Mouse (Mus musculus) thymus, postnatal 25 days (tissue): ENCODE measurements around the gene 3110021N24Rik.
"Not testable (repeated sequence)": the region's sequence is repeated elsewhere in the genome, so short reads cannot be mapped to it uniquely, and the experiment has no call there.

Experiments used
- DNase-seq: peaks from one replicate; pipeline ENCODE4 v3.0.0; 2022

3110021N24Rik gene

DNA sequence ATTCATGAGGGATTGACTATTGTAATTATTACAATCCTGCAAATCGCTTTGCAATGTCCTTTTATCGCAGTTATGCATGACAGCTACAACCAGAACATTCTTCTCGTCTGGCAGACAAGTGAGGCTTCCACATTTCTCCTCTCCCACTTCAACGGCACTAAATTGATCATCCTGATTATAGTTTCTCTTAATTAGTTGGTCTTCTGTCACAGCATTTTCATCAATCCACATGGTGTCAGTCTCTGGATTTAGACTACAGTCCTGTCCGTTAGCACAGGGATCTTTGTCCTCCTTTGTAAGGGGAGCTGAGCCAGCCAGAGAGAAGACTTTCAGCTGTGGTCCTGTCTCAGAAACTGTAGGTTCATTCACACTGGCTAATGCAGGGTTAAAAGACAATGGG, at the start of gene 3110021N24Rik:
TSS of gene 3110021N24Rik (plus strand) at position 301 of the 400 bp plus-strand sequence.
- no peak for DNase-seq

GRCm38 (mm10) chr4:108686156-108686555, 33.3 kb upstream of the 3110021N24Rik start:
- DNase-seq = no peak

- DNase-seq = not testable (repeated sequence)
These were observed 32.4 kb upstream of the 3110021N24Rik start for GRCm38 (mm10) chr4:108687098-108687497.

DNA sequence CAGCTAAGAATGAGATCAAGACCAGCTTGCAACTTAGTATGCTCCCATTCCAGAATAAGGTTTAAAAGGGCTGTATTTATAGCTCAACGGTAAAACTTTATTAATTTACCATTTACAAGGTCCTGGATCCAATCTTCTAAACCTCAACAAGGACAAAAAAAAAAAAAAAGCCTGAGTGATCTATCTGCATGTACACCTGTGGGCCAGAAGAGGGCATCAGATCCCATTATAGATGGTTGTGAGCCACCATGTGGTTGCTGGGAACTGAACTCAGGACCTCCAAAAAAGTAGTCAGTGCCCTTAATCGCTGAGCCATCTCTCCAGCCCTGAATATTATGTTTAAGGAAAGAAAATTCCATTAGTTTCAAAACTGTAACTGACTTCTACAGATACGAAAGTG, 29.0 kb upstream of the 3110021N24Rik start:
- no peak for DNase-seq

- no peak for DNase-seq
These were observed 28.0 kb upstream of the 3110021N24Rik start for GRCm38 (mm10) chr4:108691469-108691868.

DNA sequence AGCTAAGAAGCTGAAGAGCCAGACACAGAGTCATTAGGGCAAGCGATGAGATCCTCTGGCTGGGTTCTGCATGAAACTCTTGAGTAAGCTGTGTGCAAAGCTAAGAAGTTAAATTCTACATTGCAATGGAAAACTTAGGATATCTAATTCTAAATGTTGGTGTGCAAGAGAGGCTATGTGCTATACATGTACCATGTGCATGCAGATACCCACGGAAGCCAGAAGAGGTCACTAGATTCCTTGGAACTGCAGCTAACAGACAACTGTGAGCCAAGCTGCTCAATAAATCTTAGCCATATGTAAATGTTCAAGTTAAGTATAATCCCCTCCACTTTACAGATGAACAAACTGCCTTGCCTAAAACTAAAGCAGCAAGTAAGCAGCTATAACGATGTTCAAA, 22.5 kb upstream of the 3110021N24Rik start:
- DNase-seq = peak; percentile 1

- no peak for DNase-seq
These were observed 11.2 kb upstream of the 3110021N24Rik start for GRCm38 (mm10) chr4:108708209-108708608.

DNA sequence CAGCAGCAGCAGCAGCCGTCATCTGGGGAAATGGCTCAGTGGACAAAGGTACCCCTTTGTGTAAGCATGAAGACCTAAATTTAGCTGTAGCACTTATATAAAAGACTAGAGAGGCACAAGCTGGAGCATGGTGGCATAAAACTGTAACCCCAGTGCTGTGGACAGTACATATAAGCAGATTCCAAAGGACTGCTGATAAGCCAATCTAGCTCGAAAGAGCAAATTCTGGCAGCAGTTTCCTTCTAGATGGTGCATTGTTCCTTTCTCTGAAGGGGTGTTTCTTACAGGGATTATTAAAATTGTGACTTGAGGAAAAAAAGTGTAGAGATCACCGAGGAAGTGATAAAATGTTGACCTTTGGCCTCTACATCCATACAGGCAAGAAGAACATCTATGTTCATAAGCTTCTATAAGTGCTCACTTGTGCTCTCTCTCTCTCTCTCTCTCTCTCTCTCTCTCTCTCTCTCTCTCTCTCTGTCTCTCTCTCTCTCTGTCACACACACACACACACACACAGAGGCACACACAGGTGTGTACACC, 1.9 kb downstream of the 3110021N24Rik start:
- no peak for DNase-seq

DNA sequence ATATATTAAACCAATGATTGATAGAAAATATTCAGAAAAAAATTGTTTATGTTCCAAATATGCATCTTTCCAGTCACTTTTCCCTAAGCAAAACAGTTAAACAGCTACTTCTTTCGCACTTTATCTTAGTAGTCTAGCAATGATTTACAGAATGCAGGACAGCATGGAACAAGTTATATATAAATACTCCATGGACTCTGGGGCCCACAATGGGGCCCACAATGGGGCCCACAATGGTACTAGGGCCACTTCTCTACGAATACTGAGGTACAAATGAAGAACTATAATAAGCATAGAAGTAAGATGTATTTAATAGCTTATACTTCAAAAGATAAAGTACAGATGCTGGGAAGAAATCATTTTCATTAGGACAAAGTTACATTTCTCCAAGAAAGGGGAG, 4.7 kb downstream of the 3110021N24Rik start:
- DNase-seq = no peak

DNA sequence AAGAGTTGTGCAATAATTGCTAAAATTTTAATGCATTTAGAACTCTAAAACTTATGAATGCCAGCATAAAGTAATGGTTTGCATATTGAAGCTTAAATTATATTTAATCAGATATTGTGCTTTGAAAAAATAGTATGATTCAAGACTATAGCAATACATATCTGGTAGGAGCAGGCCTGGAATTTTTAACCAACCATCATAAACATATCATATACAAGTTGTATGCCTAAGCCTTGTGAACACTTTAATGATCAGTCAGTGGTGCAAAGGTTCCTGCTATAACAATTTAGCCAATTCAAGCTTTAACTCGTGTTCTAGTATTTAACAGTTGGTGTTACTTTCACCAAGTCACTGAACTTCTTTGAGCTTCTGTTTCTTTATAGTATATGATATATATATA, 11.0 kb downstream of the 3110021N24Rik start:
- no peak for DNase-seq

GRCm38 (mm10) chr4:108731582-108731981, 12.1 kb downstream of the 3110021N24Rik start:
- DNase-seq = no peak

DNA sequence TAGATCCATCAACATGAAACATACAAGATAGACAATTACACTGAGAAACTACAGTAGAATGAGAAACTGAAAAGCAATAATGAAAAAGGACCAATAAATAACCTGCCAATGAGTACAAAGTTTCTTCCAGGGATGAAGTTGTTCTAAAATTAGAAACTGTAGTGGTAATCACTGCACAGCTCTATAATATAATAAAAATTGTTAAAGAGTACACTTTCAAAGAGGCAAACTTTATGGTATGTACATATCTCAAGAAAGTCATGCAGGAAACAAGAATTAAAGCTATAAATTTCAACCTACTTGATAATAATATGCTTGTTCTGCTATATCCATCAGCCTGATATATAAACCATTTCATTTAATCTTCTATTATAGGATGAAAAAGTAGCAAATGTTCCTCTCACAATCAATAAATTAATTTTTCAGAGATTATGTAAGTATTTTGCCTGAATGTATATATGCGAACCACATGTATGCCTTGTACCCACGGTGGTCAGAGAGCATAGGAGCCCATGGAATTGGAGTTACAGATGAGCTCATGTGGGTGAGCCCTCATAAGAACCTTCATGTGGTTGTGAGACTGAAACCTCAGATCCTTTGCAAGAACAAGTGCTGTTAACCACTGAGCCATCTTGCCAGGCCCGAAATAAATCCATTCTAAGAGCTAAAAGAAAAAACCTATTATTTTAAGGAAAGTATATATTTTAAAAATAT, 26.9 kb downstream of the 3110021N24Rik start:
- no peak for DNase-seq

GRCm38 (mm10) chr4:108759583-108759982, 40.1 kb downstream of the 3110021N24Rik start:
- DNase-seq = no peak

GRCm38 (mm10) chr4:108768527-108768926, 49.1 kb downstream of the 3110021N24Rik start:
- DNase-seq = no peak

DNA sequence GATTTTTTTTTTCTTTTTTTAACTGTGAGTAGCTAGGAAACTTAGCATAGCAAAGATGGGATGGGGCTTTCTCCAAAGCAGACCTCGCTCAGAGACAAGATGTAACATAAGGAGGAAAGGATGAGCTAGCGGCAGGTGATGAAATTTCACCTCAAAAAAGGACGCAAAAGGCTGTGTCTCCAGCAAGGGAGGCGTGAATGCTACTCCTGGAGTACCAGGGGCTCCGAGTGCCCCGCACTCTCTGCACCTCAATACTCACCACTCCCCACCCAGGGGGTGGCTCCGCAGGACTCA, 60.3 kb downstream of the 3110021N24Rik start:
- no peak for DNase-seq

DNA sequence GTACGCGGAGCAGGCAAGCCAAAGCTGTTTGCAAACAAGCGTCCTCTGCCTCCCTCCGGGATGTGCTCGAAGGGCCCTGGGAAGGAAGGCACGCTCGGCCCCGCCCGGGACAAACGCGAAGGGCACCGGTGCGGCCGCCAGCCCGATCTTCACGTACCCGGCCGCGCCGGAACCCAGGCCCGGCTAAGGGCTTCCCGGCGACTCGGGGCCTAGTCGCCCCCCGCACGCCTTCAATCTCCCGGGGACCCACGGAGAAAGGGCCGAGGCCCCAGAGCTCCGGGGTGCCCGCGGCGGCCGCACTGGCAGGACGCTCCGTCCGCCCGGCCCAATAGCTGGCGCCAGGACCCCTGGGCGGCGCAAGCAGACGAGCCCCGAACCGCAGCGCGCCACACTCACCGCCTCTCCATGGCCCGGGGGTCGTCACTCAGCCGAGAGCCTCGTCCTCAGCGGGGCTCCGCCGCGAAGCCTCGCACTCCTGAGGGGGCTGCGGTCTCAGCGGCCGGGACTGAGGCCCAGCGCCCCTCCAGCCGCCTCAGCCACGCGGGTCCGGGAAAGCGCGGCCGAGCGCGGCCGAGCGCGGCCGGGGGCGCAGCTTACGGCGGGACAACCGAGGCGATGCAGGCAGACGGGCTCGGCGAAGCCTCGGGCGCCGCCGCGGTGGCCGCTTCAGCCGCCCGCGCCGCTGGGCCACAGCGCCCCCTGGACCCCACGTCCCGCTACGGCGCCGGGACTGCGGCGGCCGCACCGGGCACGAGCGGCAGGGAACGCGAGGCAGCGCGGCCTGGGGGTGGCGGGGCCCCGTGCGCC, 60.8 kb downstream of the 3110021N24Rik start, which contains the start of gene Zfyve9:
TSS of gene Zfyve9 (minus strand) at position 742 of the 807 bp plus-strand sequence.
- peak; percentile 78 for DNase-seq

- no peak for DNase-seq
These were observed 61.4 kb downstream of the 3110021N24Rik start for GRCm38 (mm10) chr4:108780864-108781205.

DNA sequence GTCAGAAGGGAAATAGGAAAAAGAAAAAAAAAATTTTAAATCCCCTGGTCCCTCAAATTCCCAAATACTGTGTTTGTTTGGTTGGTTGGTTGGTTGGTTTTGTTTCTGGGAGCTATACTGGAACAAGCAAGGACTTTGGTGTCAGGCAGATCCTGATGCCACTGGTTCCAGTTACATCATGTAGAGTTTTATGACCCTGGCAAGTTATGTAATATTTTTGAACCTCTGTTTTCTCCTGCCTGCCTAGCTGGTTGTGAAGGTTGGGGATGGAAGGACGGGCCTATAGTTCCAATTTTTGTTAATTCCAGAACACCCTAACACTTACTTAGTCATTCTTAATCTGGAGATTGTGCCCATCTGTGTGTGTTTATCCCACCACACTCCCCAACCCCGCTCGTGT, 62.1 kb downstream of the 3110021N24Rik start:
- no peak for DNase-seq

GRCm38 (mm10) chr4:108782421-108783085, 63.1 kb downstream of the 3110021N24Rik start:
- DNase-seq = no peak

DNA sequence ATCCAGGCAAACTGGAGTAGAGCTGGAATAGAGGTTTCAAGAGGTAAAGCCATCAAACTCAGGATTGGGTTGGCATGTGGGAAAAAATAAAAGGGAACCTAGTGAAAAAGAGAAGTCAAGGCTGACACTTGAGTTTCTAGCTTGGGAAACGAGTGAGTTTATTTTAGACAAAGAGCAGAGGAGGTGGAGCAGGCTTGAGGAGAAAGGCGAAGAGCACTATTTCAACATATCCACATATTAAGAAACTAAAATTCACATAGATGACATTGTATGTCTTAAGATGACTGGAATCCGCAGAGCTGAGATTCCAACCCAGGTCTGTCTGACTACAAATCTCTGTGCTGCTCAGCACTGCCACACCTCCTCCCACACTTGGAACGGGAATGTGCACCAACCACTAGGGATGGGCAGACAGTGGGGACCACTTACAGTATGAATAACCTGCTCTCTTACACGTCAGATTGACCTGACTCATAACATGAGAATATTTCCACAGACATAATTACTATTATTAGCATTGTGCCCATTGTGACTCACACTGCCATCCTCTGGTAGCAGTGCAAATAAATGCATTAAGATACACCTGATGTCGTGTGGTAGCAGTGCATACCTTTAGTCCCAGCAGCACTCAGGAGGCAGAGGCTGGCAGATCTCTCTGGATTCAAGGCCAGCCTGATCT, 69.9 kb downstream of the 3110021N24Rik start:
- no peak for DNase-seq

GRCm38 (mm10) chr4:108790507-108790906, 71.1 kb downstream of the 3110021N24Rik start:
- no peak for DNase-seq

- no peak for DNase-seq
These were observed 74.5 kb downstream of the 3110021N24Rik start for GRCm38 (mm10) chr4:108793941-108794340.

- no peak for DNase-seq
These were observed 77.3 kb downstream of the 3110021N24Rik start for GRCm38 (mm10) chr4:108796701-108797100.
